Mouse (Mus musculus) spleen, adult 2 months (tissue): Measurements from ENCODE around the gene Cabcoco1.

Experiments
- CTCF ChIP-seq: fragments of 200-500 bp; IDR thresholded peaks from 2 replicates; pipeline ENCODE4 v1.5.1; 2011; ENCODE audit warnings: mild to moderate bottlenecking, inconsistent platforms; ENCODE audit not compliant: insufficient read depth, insufficient read length, insufficient replicate concordance; ENCODE audit errors: extremely low read depth
- POLR2A ChIP-seq: fragments of 200-500 bp; IDR thresholded peaks from 2 replicates; pipeline ENCODE4 v1.6.1; 2011; ENCODE audit warnings: low read depth, low read length, inconsistent platforms

DNA sequence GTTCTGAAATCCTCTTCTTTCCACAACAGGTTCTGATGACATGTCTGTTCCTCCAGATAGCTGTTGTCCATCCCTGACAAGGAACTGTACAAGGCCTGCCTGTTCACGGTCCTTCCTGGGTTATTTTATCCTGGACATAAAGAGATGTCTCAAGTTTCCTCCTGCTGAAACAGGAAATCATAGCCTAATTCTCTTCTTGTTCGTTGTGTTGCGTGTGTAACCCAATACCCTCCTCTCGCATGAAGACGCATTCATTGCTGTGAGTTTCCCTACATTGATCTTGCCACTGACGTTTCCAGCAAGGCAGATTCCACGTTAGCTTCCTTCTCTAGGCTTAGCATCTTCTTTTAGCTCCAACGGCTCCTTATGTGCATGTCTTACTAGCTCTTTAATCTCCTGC lies 12.7 kb downstream of the Cabcoco1 start:
- TF ChIP-seq CTCF (no peak), POLR2A (no peak)
